In genomic region chr6:148945509-148946408, GRCm38 (mm10) we compare ENCODE assay signal across 8 mouse cellular contexts. TPM values are rescaled to one million over a fixed set of nuclear protein-coding genes. Genes with fewer than 3 reads are reported as not detected.
DNase-seq lines count a peak whose midpoint lies in the region; ATAC-seq lines count a peak whose summit lies in the region.

No protein-coding gene starts in this region.

- H3K4me1 ChIP-seq in forebrain, embryonic 16.5 days (replicated peaks; ENCODE audit: control insufficient read depth, insufficient read depth, low read length): peaks cover 21% of the 10 kb centered on the region
- peaks cover 27% of the 10 kb centered on the region for H3K4me1 ChIP-seq in megakaryocyte, embryonic 14.5 days

- ATAC-seq in forebrain, embryonic 16.5 days: peak; percentile 19
- ATAC-seq in hematopoietic stem cell, adult 5-6 weeks (replicated peaks in 1 of 2; ENCODE audit: insufficient read depth in 1 of 2, low FRiP score in 2 of 2, low TSS enrichment in 1 of 2, low read depth in 1 of 2, poor library complexity in 2 of 2, severe bottlenecking in 2 of 2): peak; percentile 8 to 27; a peak in 2 of 4 replicates

- WGBS in forebrain, embryonic 16.5 days: under 1% methylated on average over 72 of the region's 75 CpGs

- intact Hi-C loops in left cerebral cortex, postnatal 14 days (cut with DNase I): loop anchor here (5.0 to 10.0 kb wide), 2 partner anchors 159 to 177 kb away; partner anchors contain the start of gene Dennd5b

- H3K4me2 ChIP-seq in forebrain, embryonic 16.5 days (ENCODE audit: low read length): peak overlapping the region; percentile 81

- no peaks in the 10 kb centered on the region for H3K9me3 ChIP-seq in forebrain, embryonic 16.5 days (ENCODE audit: control insufficient read depth, low read length)
- H3K9me3 ChIP-seq in megakaryocyte, embryonic 14.5 days: no peaks in the 10 kb centered on the region

- peak overlapping the region; percentile 84 for H3K9ac ChIP-seq in forebrain, embryonic 16.5 days (replicated peaks; ENCODE audit: low read depth, low read length)

- H3K27ac ChIP-seq in forebrain, embryonic 16.5 days (ENCODE audit: low read length): peak overlapping the region; percentile 64

- H3K4me3 ChIP-seq in forebrain, embryonic 16.5 days (replicated peaks; ENCODE audit: low read length): peak overlapping the region; percentile 62
- H3K4me3 ChIP-seq in megakaryocyte, embryonic 14.5 days (replicated peaks): peak overlapping the region; percentile 96

- DNase-seq in MN1 (ENCODE audit: low spot score): peak; percentile 43
- DNase-seq in cerebellum, adult 11 months: peak; percentile 26
- DNase-seq in left cerebral cortex, postnatal 14 days (ENCODE audit: low spot score in 2 of 2): peak; percentile 6 to 15
- DNase-seq in right cerebral cortex, postnatal 25 days: peak; percentile 24
- DNase-seq in yolk sac, embryonic 10.5 days (ENCODE audit: low spot score): peak; percentile 72

- no peaks in the 10 kb centered on the region for H3K36me3 ChIP-seq in forebrain, embryonic 16.5 days (ENCODE audit: control insufficient read depth, insufficient read depth)
- H3K36me3 ChIP-seq in megakaryocyte, embryonic 14.5 days (replicated peaks; ENCODE audit: low read length): no peaks in the 10 kb centered on the region

- H3K27me3 ChIP-seq in forebrain, embryonic 16.5 days (replicated peaks; ENCODE audit: control insufficient read depth, insufficient read depth, low read length): no peaks in the 10 kb centered on the region
- no peaks in the 10 kb centered on the region for H3K27me3 ChIP-seq in megakaryocyte, embryonic 14.5 days (replicated peaks)

RNA-seq across cellular contexts. Expression of gene Sinhcaf, which starts 0.5 kb away (rescaled TPM):
- polyA plus RNA-seq in forebrain, embryonic 16.5 days (2015; fragmentation: Nextera tagmentation; extraction: Ambion mirVana): 106 and 127 TPM in 2 replicates
- 137 and 180 TPM in 2 replicates for total RNA-seq in hematopoietic stem cell, adult 5-6 weeks (2017)
- total RNA-seq in left cerebral cortex, postnatal 14 days (2021): 1 to 10 TPM; 2.3 to 4.3 TPM
- 5.2 and 13.1 TPM in 2 replicates for polyA plus RNA-seq in megakaryocyte, embryonic 14.5 days (2012; ENCODE audit: insufficient read depth, low replicate concordance)

RNA-seq across cellular contexts. Expression of gene Caprin2, which starts 49.7 kb away (rescaled TPM):
- polyA plus RNA-seq in forebrain, embryonic 16.5 days (2015; fragmentation: Nextera tagmentation; extraction: Ambion mirVana): 9.2 and 11.6 TPM in 2 replicates
- total RNA-seq in hematopoietic stem cell, adult 5-6 weeks (2017): 24.8 and 42.6 TPM in 2 replicates
- 1 to 10 TPM; 6.6 to 7.1 TPM for total RNA-seq in left cerebral cortex, postnatal 14 days (2021)
- 0.63 TPM in 1 of 2 replicates, not detected in the other for polyA plus RNA-seq in megakaryocyte, embryonic 14.5 days (2012; ENCODE audit: insufficient read depth, low replicate concordance)

Comparison
In these comparisons a context has a peak if more than half of its experiments do, and no peak if none do; other contexts are left out.
1. Peak in every context shown above with its lines: DNase-seq, ATAC-seq, H3K4me3 ChIP-seq and H3K27ac ChIP-seq.
2. DNase-seq: peak in every context shown above with its lines; median percentile 72 in yolk sac, embryonic 10.5 days; 43 in MN1; 26 in cerebellum, adult 11 months; 24 in right cerebral cortex, postnatal 25 days; 10 in left cerebral cortex, postnatal 14 days.
3. RNA of gene Sinhcaf, which starts 0.5 kb away (total RNA-seq): 137 to 180 TPM in hematopoietic stem cell, adult 5-6 weeks; 2.3 to 4.3 TPM in left cerebral cortex, postnatal 14 days; every median in the first group is over 10 times any median in the second.